Mouse (Mus musculus): ENCODE data around the gene Samsn1. TPM values are rescaled to one million over a fixed set of nuclear protein-coding genes. Genes with fewer than 3 reads are reported as not detected.

The Samsn1 gene
- polyA plus RNA-seq, 1 experiment: 8.4 TPM

GRCm38 (mm10) chr16:75899885-75900620, 122.0 kb downstream of the Samsn1 start:
- Histone ChIP-seq H3K4me3 (ENCODE audit: control insufficient read depth, insufficient read depth, low read length) (no peak overlapping the region), H3K27ac (ENCODE audit: control insufficient read depth, insufficient read depth, low read length) (no peak overlapping the region), H3K27me3 (ENCODE audit: control insufficient read depth, insufficient read depth, low read length) (no peaks in the 10 kb centered on the region), H3K36me3 (ENCODE audit: control insufficient read depth, insufficient read depth, low read length) (no peaks in the 10 kb centered on the region), H3K4me1 (replicated peaks; ENCODE audit: control insufficient read depth, insufficient read depth, low read length) (no peaks in the 10 kb centered on the region)
- TF ChIP-seq CTCF (IDR thresholded peaks at IDR 0.05; ENCODE audit: borderline replicate concordance, control insufficient read depth, extremely low read depth, insufficient read depth, low read length, poor library complexity) (no peak), POLR2A (IDR thresholded peaks at IDR 0.05; ENCODE audit: control insufficient read depth, extremely low read depth, insufficient read depth, low read length, poor library complexity) (no peak)
- WGBS: 88% methylated on average over 3 of the region's 3 CpGs
- DNase-seq: no peak

GRCm38 (mm10) chr16:75897828-75898367, 124.2 kb downstream of the Samsn1 start:
- WGBS: 87% methylated on average over 4 of the region's 4 CpGs
- no peak for DNase-seq
- no peak overlapping the region for H3K4me3 ChIP-seq (ENCODE audit: control insufficient read depth, insufficient read depth, low read length)
- H3K36me3 ChIP-seq (ENCODE audit: control insufficient read depth, insufficient read depth, low read length): no peaks in the 10 kb centered on the region
- no peak overlapping the region for H3K27ac ChIP-seq (ENCODE audit: control insufficient read depth, insufficient read depth, low read length)
- no peaks in the 10 kb centered on the region for H3K4me1 ChIP-seq (replicated peaks; ENCODE audit: control insufficient read depth, insufficient read depth, low read length)
- TF ChIP-seq POLR2A (IDR thresholded peaks at IDR 0.05; ENCODE audit: control insufficient read depth, extremely low read depth, insufficient read depth, low read length, poor library complexity): no peak
- no peak for TF ChIP-seq CTCF (IDR thresholded peaks at IDR 0.05; ENCODE audit: borderline replicate concordance, control insufficient read depth, extremely low read depth, insufficient read depth, low read length, poor library complexity)
- no peaks in the 10 kb centered on the region for H3K27me3 ChIP-seq (ENCODE audit: control insufficient read depth, insufficient read depth, low read length)

DNA sequence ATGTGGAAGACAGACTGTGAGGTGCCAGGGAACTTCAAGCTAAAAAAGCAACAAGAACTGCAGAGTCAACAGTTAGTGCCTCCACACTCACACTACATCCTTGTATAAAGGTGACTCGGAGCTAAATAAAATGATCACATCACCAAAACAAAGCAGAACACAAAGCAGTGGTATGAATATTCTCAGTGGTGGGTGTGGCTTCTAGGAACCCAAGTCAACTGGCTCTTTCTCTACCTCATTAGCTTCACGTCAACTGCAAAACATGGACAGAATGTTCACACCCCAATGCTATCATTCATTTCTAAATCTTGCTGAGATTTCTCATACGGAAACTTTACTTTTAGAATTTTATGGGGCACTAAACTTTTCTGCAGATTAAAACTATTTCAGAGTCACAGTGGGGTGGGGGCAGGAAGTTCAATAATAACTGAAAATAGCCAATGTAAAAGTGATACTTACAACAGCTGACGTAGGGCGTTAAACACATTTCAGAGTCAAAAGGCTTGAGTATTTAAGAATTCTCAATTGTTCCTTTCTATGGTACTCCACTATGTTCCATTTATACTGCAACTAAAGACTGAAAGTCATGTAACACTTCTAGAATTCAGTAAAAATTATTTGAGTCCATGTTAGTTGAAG, 127.7 kb downstream of the Samsn1 start:
- 93% methylated on average over 5 of the region's 5 CpGs for WGBS
- no peak for DNase-seq
- Histone ChIP-seq H3K4me1 (replicated peaks; ENCODE audit: control insufficient read depth, insufficient read depth, low read length) (no peaks in the 10 kb centered on the region), H3K4me3 (ENCODE audit: control insufficient read depth, insufficient read depth, low read length) (no peak overlapping the region), H3K27ac (ENCODE audit: control insufficient read depth, insufficient read depth, low read length) (no peak overlapping the region), H3K36me3 (ENCODE audit: control insufficient read depth, insufficient read depth, low read length) (no peaks in the 10 kb centered on the region), H3K27me3 (ENCODE audit: control insufficient read depth, insufficient read depth, low read length) (no peaks in the 10 kb centered on the region)
- no peak for TF ChIP-seq POLR2A (IDR thresholded peaks at IDR 0.05; ENCODE audit: control insufficient read depth, extremely low read depth, insufficient read depth, low read length, poor library complexity)
- no peak for TF ChIP-seq CTCF (IDR thresholded peaks at IDR 0.05; ENCODE audit: borderline replicate concordance, control insufficient read depth, extremely low read depth, insufficient read depth, low read length, poor library complexity)

GRCm38 (mm10) chr16:75893470-75893869, 128.6 kb downstream of the Samsn1 start:
- no peaks in the 10 kb centered on the region for H3K36me3 ChIP-seq (ENCODE audit: control insufficient read depth, insufficient read depth, low read length)
- TF ChIP-seq POLR2A (IDR thresholded peaks at IDR 0.05; ENCODE audit: control insufficient read depth, extremely low read depth, insufficient read depth, low read length, poor library complexity): no peak
- TF ChIP-seq CTCF (IDR thresholded peaks at IDR 0.05; ENCODE audit: borderline replicate concordance, control insufficient read depth, extremely low read depth, insufficient read depth, low read length, poor library complexity): no peak
- no peaks in the 10 kb centered on the region for H3K4me1 ChIP-seq (replicated peaks; ENCODE audit: control insufficient read depth, insufficient read depth, low read length)
- DNase-seq: no peak
- no peak overlapping the region for H3K27ac ChIP-seq (ENCODE audit: control insufficient read depth, insufficient read depth, low read length)
- H3K27me3 ChIP-seq (ENCODE audit: control insufficient read depth, insufficient read depth, low read length): no peaks in the 10 kb centered on the region
- WGBS: 96% methylated on average over 1 of the region's 1 CpGs
- H3K4me3 ChIP-seq (ENCODE audit: control insufficient read depth, insufficient read depth, low read length): no peak overlapping the region

DNA sequence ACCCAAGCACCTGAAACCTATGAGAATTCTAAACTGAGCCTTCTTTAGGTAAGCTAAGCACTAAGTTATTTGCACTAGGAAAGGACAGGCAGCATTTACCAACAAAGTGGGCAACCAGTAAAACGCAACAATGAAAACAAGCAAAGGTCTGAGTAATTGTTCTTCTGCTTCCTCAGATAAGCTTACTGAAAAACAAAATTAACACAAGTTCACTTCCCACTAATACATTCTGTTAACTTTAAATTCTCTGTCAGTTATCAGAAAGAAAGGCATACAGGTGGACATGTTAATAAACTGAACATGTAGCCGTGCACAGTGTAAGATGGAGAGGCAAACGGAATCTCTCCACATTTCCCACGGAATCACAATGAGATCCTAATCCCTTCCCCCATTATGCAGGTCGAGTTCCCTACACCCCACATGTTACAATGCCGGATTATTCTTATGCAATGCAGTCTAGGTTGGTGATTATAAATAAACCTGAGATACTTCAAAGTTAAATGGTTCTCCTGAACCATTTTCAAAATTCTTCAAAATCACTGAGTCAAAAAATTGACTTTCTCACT, 132.9 kb downstream of the Samsn1 start:
- H3K4me1 ChIP-seq (replicated peaks; ENCODE audit: control insufficient read depth, insufficient read depth, low read length): no peaks in the 10 kb centered on the region
- H3K27me3 ChIP-seq (ENCODE audit: control insufficient read depth, insufficient read depth, low read length): no peaks in the 10 kb centered on the region
- H3K4me3 ChIP-seq (ENCODE audit: control insufficient read depth, insufficient read depth, low read length): no peak overlapping the region
- DNase-seq: no peak
- no peak overlapping the region for H3K27ac ChIP-seq (ENCODE audit: control insufficient read depth, insufficient read depth, low read length)
- WGBS: 91% methylated on average over 6 of the region's 6 CpGs
- H3K36me3 ChIP-seq (ENCODE audit: control insufficient read depth, insufficient read depth, low read length): 0 out of 2 replicates have a peak, but pooled peaks cover 3% of the 10 kb centered on the region
- TF ChIP-seq POLR2A (IDR thresholded peaks at IDR 0.05; ENCODE audit: control insufficient read depth, extremely low read depth, insufficient read depth, low read length, poor library complexity): no peak
- TF ChIP-seq CTCF (IDR thresholded peaks at IDR 0.05; ENCODE audit: borderline replicate concordance, control insufficient read depth, extremely low read depth, insufficient read depth, low read length, poor library complexity): no peak

GRCm38 (mm10) chr16:75887203-75887602, 134.9 kb downstream of the Samsn1 start:
- WGBS: 85% methylated on average over 6 of the region's 6 CpGs

More at GRCm38 (mm10) chr16:75887203-75887602, 134.9 kb downstream of the Samsn1 start:
- Histone ChIP-seq H3K27me3 (ENCODE audit: control insufficient read depth, insufficient read depth, low read length) (no peaks in the 10 kb centered on the region), H3K27ac (ENCODE audit: control insufficient read depth, insufficient read depth, low read length) (no peak overlapping the region), H3K4me1 (replicated peaks; ENCODE audit: control insufficient read depth, insufficient read depth, low read length) (no peaks in the 10 kb centered on the region), H3K36me3 (ENCODE audit: control insufficient read depth, insufficient read depth, low read length) (peaks cover 10% of the 10 kb centered on the region; the same call in 1 of the 2 replicates), H3K4me3 (ENCODE audit: control insufficient read depth, insufficient read depth, low read length) (no peak overlapping the region)
- TF ChIP-seq CTCF (IDR thresholded peaks at IDR 0.05; ENCODE audit: borderline replicate concordance, control insufficient read depth, extremely low read depth, insufficient read depth, low read length, poor library complexity): no peak
- no peak for DNase-seq
